ENCODE assay signal across 21 mouse cellular contexts in the genomic region with DNA sequence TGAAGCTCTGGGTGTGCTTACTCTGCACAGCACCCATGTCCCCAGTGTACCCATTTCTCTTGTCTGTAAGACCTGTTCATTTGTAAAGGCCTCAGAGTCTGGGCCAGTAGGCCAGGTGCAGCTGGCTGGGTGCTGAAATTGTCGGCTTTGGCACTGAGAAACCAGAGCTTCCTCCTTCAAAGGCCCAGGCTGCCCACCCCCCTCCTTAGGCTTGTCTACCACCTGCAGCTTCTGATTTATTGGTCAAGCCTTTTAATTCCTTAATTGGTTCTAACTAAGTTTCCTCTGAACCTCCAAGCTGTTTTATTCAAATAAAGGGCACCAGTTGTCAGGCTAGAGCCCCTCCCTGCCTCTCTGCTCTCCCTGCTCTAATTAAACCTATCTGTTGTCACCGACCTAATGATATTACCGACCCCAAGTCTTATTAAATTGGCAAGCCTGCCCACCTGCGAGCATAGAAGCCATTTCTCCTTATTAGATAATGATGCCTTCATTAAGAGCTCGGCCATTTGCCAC. TPM values are rescaled to one million over a fixed set of nuclear protein-coding genes. Genes with fewer than 3 reads are reported as not detected.
DNase-seq lines count a peak whose midpoint lies in the region; ATAC-seq and TF ChIP-seq lines count a peak whose summit lies in the region.
"Had no signal": no experiment of that assay in that cellular context is flagged by ENCODE, and none has a peak within 500 bp of the region (broad histone marks: within the 10 kb centered on the region; RNA-seq: fewer than 3 reads in every experiment).

No protein-coding gene starts in this region.

- no peak overlapping the region for H3K4me2 ChIP-seq in forebrain, embryonic 12.5 days
- H3K4me2 ChIP-seq in forebrain, embryonic 16.5 days (ENCODE audit: low read length) = no peak overlapping the region
- H3K4me2 ChIP-seq in kidney, postnatal 0 days (ENCODE audit: low read length) = no peak overlapping the region
- H3K4me2 ChIP-seq: heart, embryonic 11.5 days; heart, embryonic 15.5 days; hindbrain, embryonic 15.5 days had no signal

- H3K9me3 ChIP-seq in forebrain, embryonic 12.5 days = no peaks in the 10 kb centered on the region
- no peaks in the 10 kb centered on the region for H3K9me3 ChIP-seq in forebrain, embryonic 16.5 days (ENCODE audit: control insufficient read depth, low read length)
- H3K9me3 ChIP-seq in kidney, postnatal 0 days (replicated peaks; ENCODE audit: low read length) = no peaks in the 10 kb centered on the region
- H3K9me3 ChIP-seq: embryonic facial prominence, embryonic 10.5 days; heart, embryonic 15.5 days; hindbrain, embryonic 15.5 days had no signal

- TF ChIP-seq CTCF in kidney, postnatal 0 days (IDR thresholded peaks at IDR 0.05; ENCODE audit: low read depth) = no peak
- TF ChIP-seq CTCF in kidney, adult 2 months (conservative IDR thresholded peaks at IDR 0.05; ENCODE audit: insufficient read depth, insufficient read length, low read depth, low read length) = no peak
- TF ChIP-seq CTCF in brain, embryonic 14.5 days (IDR thresholded peaks at IDR 0.05; ENCODE audit: borderline replicate concordance, extremely low read depth, insufficient read depth, insufficient read length) = no peak

- no peak for TF ChIP-seq POLR2A in kidney, adult 2 months (IDR thresholded peaks at IDR 0.05; ENCODE audit: low read depth, low read length)
- no peak for TF ChIP-seq POLR2A in brain, embryonic 14.5 days (IDR thresholded peaks at IDR 0.05; ENCODE audit: borderline replicate concordance, extremely low read depth, insufficient read depth, insufficient read length, poor library complexity, severe bottlenecking)

- peaks cover 68% of the 10 kb centered on the region for H3K27me3 ChIP-seq in forebrain, embryonic 12.5 days
- H3K27me3 ChIP-seq in forebrain, embryonic 16.5 days (replicated peaks; ENCODE audit: control insufficient read depth, insufficient read depth, low read length) = peaks cover 19% of the 10 kb centered on the region; the same call in 1 of the 2 replicates
- H3K27me3 ChIP-seq in kidney, postnatal 0 days (ENCODE audit: insufficient read depth, low read length) = peaks cover 20% of the 10 kb centered on the region
- peaks cover 1% of the 10 kb centered on the region; the same call in 1 of the 2 replicates for H3K27me3 ChIP-seq in kidney, adult 2 months (replicated peaks; ENCODE audit: control insufficient read depth, insufficient read depth, low read length)

- WGBS in forebrain, embryonic 12.5 days = 12% methylated on average over 5 of the region's 5 CpGs
- WGBS in forebrain, embryonic 16.5 days = 11% methylated on average over 5 of the region's 5 CpGs
- 25% methylated on average over 5 of the region's 5 CpGs for WGBS in kidney, postnatal 0 days
- 26% methylated on average over 5 of the region's 5 CpGs for WGBS in kidney, adult 2 months

- peak; percentile 39; the same call in 1 of the 2 replicates for ATAC-seq in forebrain, embryonic 12.5 days (ENCODE audit: low FRiP score)
- ATAC-seq in forebrain, embryonic 16.5 days = no peak
- ATAC-seq in kidney, postnatal 0 days (replicated peaks; ENCODE audit: low FRiP score, low read depth) = no peak
- ATAC-seq: activated CD4-positive, CD25-positive, alpha-beta regulatory T cell, adult 4 months; Patski had no signal

- no peak overlapping the region for H3K27ac ChIP-seq in forebrain, embryonic 12.5 days
- H3K27ac ChIP-seq in forebrain, embryonic 16.5 days (ENCODE audit: low read length) = no peak overlapping the region
- no peak overlapping the region for H3K27ac ChIP-seq in kidney, postnatal 0 days
- H3K27ac ChIP-seq in kidney, adult 2 months (ENCODE audit: insufficient read depth, low read depth, low read length) = no peak overlapping the region
- H3K27ac ChIP-seq: embryonic facial prominence, embryonic 10.5 days; heart, embryonic 15.5 days; hindbrain, embryonic 15.5 days had no signal

- DNase-seq in kidney, postnatal 0 days (ENCODE audit: low spot score) = peak; percentile 3
- no peak for DNase-seq in kidney, adult 2 months
- DNase-seq in brain, embryonic 14.5 days (ENCODE audit: low read depth) = peak; percentile 81
- no peak for DNase-seq in lung, postnatal 14 days
- no peak for DNase-seq in left cerebral cortex, postnatal 25 days (ENCODE audit: low spot score in 2 of 2)
- DNase-seq: adrenal gland, postnatal 25 days; cerebellum, adult 2 months; cerebellum, postnatal 10 days; gastrocnemius, postnatal 10 days; heart, adult 18-20 months; heart, postnatal 14 days had no signal

- no peak overlapping the region for H3K9ac ChIP-seq in forebrain, embryonic 12.5 days
- H3K9ac ChIP-seq in forebrain, embryonic 16.5 days (replicated peaks; ENCODE audit: low read depth, low read length) = no peak overlapping the region
- H3K9ac ChIP-seq in kidney, postnatal 0 days (ENCODE audit: low read depth, low read length) = no peak overlapping the region
- H3K9ac ChIP-seq: heart, embryonic 15.5 days; hindbrain, embryonic 15.5 days had no signal

- no peak overlapping the region for H3K4me3 ChIP-seq in forebrain, embryonic 12.5 days (replicated peaks)
- no peak overlapping the region for H3K4me3 ChIP-seq in forebrain, embryonic 16.5 days (replicated peaks; ENCODE audit: low read length)
- no peak overlapping the region for H3K4me3 ChIP-seq in kidney, postnatal 0 days (replicated peaks; ENCODE audit: low read depth, low read length)
- no peak overlapping the region for H3K4me3 ChIP-seq in kidney, adult 2 months (ENCODE audit: insufficient read depth, low read depth, low read length)
- H3K4me3 ChIP-seq: embryonic facial prominence, embryonic 10.5 days; heart, embryonic 15.5 days; hindbrain, embryonic 15.5 days had no signal

- intact Hi-C loops in left cerebral cortex, postnatal 25 days (cut with DNase I) = no loop called here

- no peaks in the 10 kb centered on the region for H3K36me3 ChIP-seq in forebrain, embryonic 12.5 days (replicated peaks)
- H3K36me3 ChIP-seq in forebrain, embryonic 16.5 days (ENCODE audit: control insufficient read depth, insufficient read depth) = no peaks in the 10 kb centered on the region
- H3K36me3 ChIP-seq in kidney, postnatal 0 days (ENCODE audit: insufficient read depth, low read length) = no peaks in the 10 kb centered on the region
- no peaks in the 10 kb centered on the region for H3K36me3 ChIP-seq in kidney, adult 2 months (ENCODE audit: control insufficient read depth, insufficient read depth, low read length)
- H3K36me3 ChIP-seq: embryonic facial prominence, embryonic 10.5 days; heart, embryonic 15.5 days; hindbrain, embryonic 15.5 days had no signal

- H3K4me1 ChIP-seq in forebrain, embryonic 12.5 days = peaks cover 48% of the 10 kb centered on the region
- H3K4me1 ChIP-seq in forebrain, embryonic 16.5 days (replicated peaks; ENCODE audit: control insufficient read depth, insufficient read depth, low read length) = peaks cover 27% of the 10 kb centered on the region
- peaks cover 12% of the 10 kb centered on the region; the same call in 1 of the 2 replicates for H3K4me1 ChIP-seq in kidney, postnatal 0 days (replicated peaks; ENCODE audit: insufficient read depth, low read length)
- no peaks in the 10 kb centered on the region for H3K4me1 ChIP-seq in kidney, adult 2 months (ENCODE audit: control insufficient read depth, insufficient read depth, low read length)

RNA-seq across cellular contexts. Expression of gene Nptx2, which starts 5.0 kb away (rescaled TPM):
- 2.5 and 3.3 TPM in 2 replicates for polyA plus RNA-seq in forebrain, embryonic 12.5 days (2016; fragmentation: Nextera tagmentation; extraction: Ambion mirVana)
- 1.2 and 2.6 TPM in 2 replicates for polyA plus RNA-seq in forebrain, embryonic 16.5 days (2015; fragmentation: Nextera tagmentation; extraction: Ambion mirVana)
- 0.96 and 1.2 TPM in 2 replicates for polyA plus RNA-seq in kidney, postnatal 0 days (2015; fragmentation: Nextera tagmentation; extraction: Ambion mirVana)
- polyA plus RNA-seq in kidney, adult 2 months (2012; rRNA removed) = 0.20 and 0.33 TPM in 2 replicates
- 15.2 and 16.3 TPM in 2 replicates for polyA plus RNA-seq in brain, embryonic 14.5 days (2012; rRNA removed)
- 100 to 1,000 TPM; 108 to 124 TPM for total RNA-seq in left cerebral cortex, postnatal 25 days (2021)
- total RNA-seq: CH12.LX; hematopoietic stem cell, adult 5-6 weeks had no signal
- polyA plus RNA-seq: activated CD4-positive, CD25-positive, alpha-beta regulatory T cell, adult 4 months; Patski had no signal

Comparison
In these comparisons a context has a peak if more than half of its experiments do, and no peak if none do; other contexts are left out.
1. DNase-seq: peak in kidney, postnatal 0 days (single experiment) and brain, embryonic 14.5 days (single experiment); none in kidney, adult 2 months (single experiment), lung, postnatal 14 days (single experiment) and left cerebral cortex, postnatal 25 days (0 of 2).